Mouse (Mus musculus) CH12.LX (cell line): ENCODE measurements at regions not wholly inside any gene's neighbourhood (a gene's known extent, or its start where the extent isn't known, plus 50 kb on each side); places are given as distances from the start of the nearest gene placed in this dataset.

Source experiments
- DNase-seq: peaks from one replicate; pipeline ENCODE4 v3.0.0-alpha.2; 2013; ENCODE audit errors: extremely low read depth
- H3K27ac ChIP-seq: 2 replicates; pipeline ENCODE4 v1.5.1; 2012; ENCODE audit warnings: low read depth, mild to moderate bottlenecking, control low read depth, moderate library complexity; ENCODE audit not compliant: insufficient read depth
- H3K27me3 ChIP-seq: replicated peaks from 2 replicates; pipeline ENCODE3; 2012; ENCODE audit warnings: inconsistent platforms
- H3K36me3 ChIP-seq, 2 experiments: replicated peaks in 1 of 2; 2 replicates each; pipeline versions ENCODE3 to v1.6.1; 2012; ENCODE audit warnings: inconsistent platforms in 1 of 2, low read length in 1 of 2, mild to moderate bottlenecking in 1 of 2, mixed read lengths in 1 of 2, moderate library complexity in 1 of 2; ENCODE audit not compliant: control insufficient read depth in 1 of 2, insufficient read depth in 1 of 2
- H3K4me1 ChIP-seq, 2 experiments: 2 replicates each; pipeline ENCODE4 v1.6.1; 2012; ENCODE audit warnings: inconsistent platforms in 1 of 2, moderate library complexity in 1 of 2; ENCODE audit not compliant: insufficient read depth in 2 of 2, control insufficient read depth in 1 of 2
- H3K4me2 ChIP-seq: 2 replicates; pipeline ENCODE4 v1.6.1; 2012; ENCODE audit warnings: low read depth, mild to moderate bottlenecking, control low read depth; ENCODE audit not compliant: poor library complexity, insufficient read depth, severe bottlenecking
- H3K4me3 ChIP-seq, 3 experiments: fragments of 150-350 bp in 1 of 3; sonication (generic) in 1 of 3; replicated peaks in 1 of 3; 2 replicates each; pipeline versions ENCODE3 to v1.5.1; 2011 to 2012; ENCODE audit warnings: low read depth in 2 of 3, low read length in 2 of 3, mild to moderate bottlenecking in 2 of 3, moderate library complexity in 2 of 3, control low read depth in 1 of 3, improper control_type of control experiment in 1 of 3, inconsistent platforms in 1 of 3, mixed read lengths in 1 of 3; ENCODE audit not compliant: poor library complexity in 1 of 3
- H3K79me2 ChIP-seq: replicated peaks from 2 replicates; pipeline ENCODE4 v1.6.1; 2012; ENCODE audit warnings: mild to moderate bottlenecking, moderate library complexity; ENCODE audit not compliant: control insufficient read depth, poor library complexity, insufficient read depth, severe bottlenecking; ENCODE audit errors: extremely low read depth
- H3K9ac ChIP-seq: 2 replicates; pipeline ENCODE4 v1.6.1; 2012; ENCODE audit warnings: low read depth, mild to moderate bottlenecking, control low read depth, moderate library complexity; ENCODE audit not compliant: insufficient read depth
- H3K9me3 ChIP-seq: replicated peaks from 2 replicates; pipeline ENCODE3; 2012; ENCODE audit warnings: low read length, inconsistent platforms, mixed read lengths
- CHD2 ChIP-seq: IDR thresholded peaks from 2 replicates; pipeline ENCODE4 v1.6.1; 2011; ENCODE audit warnings: low read length, improper control_type of control experiment
- CTCF ChIP-seq, 2 experiments: IDR thresholded peaks in 1 of 2; conservative IDR thresholded peaks in 1 of 2; 2 replicates each; pipeline ENCODE4 v1.5.1; 2011 to 2012; ENCODE audit warnings: low read depth in 2 of 2, low read length in 2 of 2, improper control_type of control experiment in 1 of 2, inconsistent platforms in 1 of 2, mild to moderate bottlenecking in 1 of 2, moderate library complexity in 1 of 2
- JUND ChIP-seq: conservative IDR thresholded peaks from 2 replicates; pipeline ENCODE4 v1.6.1; 2011; ENCODE audit warnings: low read depth, low read length, improper control_type of control experiment
- MAFK ChIP-seq: IDR thresholded peaks from 2 replicates; pipeline ENCODE4 v1.6.1; 2011; ENCODE audit warnings: low read length, improper control_type of control experiment; ENCODE audit not compliant: insufficient replicate concordance
- NELFE ChIP-seq: IDR thresholded peaks from 2 replicates; pipeline ENCODE4 v1.6.1; 2011; ENCODE audit warnings: low read depth, low read length, improper control_type of control experiment
- RAD21 ChIP-seq: IDR thresholded peaks from 2 replicates; pipeline ENCODE4 v1.6.1; 2011; ENCODE audit warnings: low read depth, mild to moderate bottlenecking, low read length, improper control_type of control experiment, moderate library complexity
- SIN3A ChIP-seq: IDR thresholded peaks from 2 replicates; pipeline ENCODE4 v1.6.1; 2012; ENCODE audit warnings: low read length, improper control_type of control experiment, inconsistent platforms
- SMC3 ChIP-seq: IDR thresholded peaks from 2 replicates; pipeline ENCODE4 v1.6.1; 2011; ENCODE audit warnings: low read depth, low read length, improper control_type of control experiment
- UBTF ChIP-seq: IDR thresholded peaks from 2 replicates; pipeline ENCODE4 v1.6.1; 2012; ENCODE audit warnings: low read depth, mild to moderate bottlenecking, inconsistent platforms, low read length, improper control_type of control experiment, moderate library complexity
- dilution Hi-C: fragments of 300-500 bp; cut with MboI; formaldehyde crosslinking; loops from 2 replicates; pipeline ENCODE4 v1.14.3; 2020; ENCODE audit warnings: low sequenced_read_pairs; ENCODE audit not compliant: extremely low pct_unique_long_range_greater_than_20kb, extremely low pct_ligation_motif_present
- in situ Hi-C: fragments of 300-500 bp; cut with MboI; formaldehyde crosslinking; loops from 3 replicates; pipeline ENCODE4 v1.14.3; 2019; ENCODE audit warnings: low sequenced_read_pairs, low pct_ligation_motif_present, low pct_unique_long_range_greater_than_20kb, mixed read lengths

- TF ChIP-seq JUND, result no peak
- TF ChIP-seq CTCF (conservative IDR thresholded peaks at IDR 0.05 in 1 of 2, IDR thresholded peaks at IDR 0.05 in 1 of 2; ENCODE audit: low read depth in 2 of 2, low read length in 2 of 2), result no peak
- no peak for TF ChIP-seq UBTF
- TF ChIP-seq, all 38 proteins: peak for 0
- Histone ChIP-seq H3K79me2 (no peaks in the 10 kb centered on the region), H3K36me3 (no peaks in the 10 kb centered on the region), H3K27me3 (no peaks in the 10 kb centered on the region), H3K4me1 (no peaks in the 10 kb centered on the region), H3K27ac (no peak overlapping the region), H3K9me3 (no peaks in the 10 kb centered on the region), H3K9ac (no peak overlapping the region), H3K4me2 (no peak overlapping the region), H3K4me3 (no peak overlapping the region)
- no peak for DNase-seq
- dilution Hi-C loops, result no loop called here
- in situ Hi-C loops, result no loop called here
Observed at GRCm38 (mm10) chr12:30472743-30473472, 99.7 kb upstream of the Sntg2 start.

- Histone ChIP-seq H3K36me3 (no peaks in the 10 kb centered on the region), H3K4me2 (no peak overlapping the region), H3K9me3 (no peaks in the 10 kb centered on the region), H3K27me3 (no peaks in the 10 kb centered on the region), H3K9ac (no peak overlapping the region), H3K27ac (no peak overlapping the region), H3K79me2 (no peaks in the 10 kb centered on the region), H3K4me3 (no peak overlapping the region), H3K4me1 (peaks cover 0 to 6% of the 10 kb centered on the region in 2 experiments; a peak in 2 of 4 replicates)
- TF ChIP-seq CHD2 (no peak), CTCF (conservative IDR thresholded peaks at IDR 0.05 in 1 of 2, IDR thresholded peaks at IDR 0.05 in 1 of 2; ENCODE audit: low read depth in 2 of 2, low read length in 2 of 2) (peak in 1 of 2 experiments; percentile 12; a peak in 1 of 4 replicates)
- DNase-seq, result peak; percentile 24
- in situ Hi-C loops (no loop called here), dilution Hi-C loops (no loop called here)
Observed at GRCm38 (mm10) chr12:30467186-30467585, 94.0 kb upstream of the Sntg2 start.

- dilution Hi-C loops, result no loop called here
- no peak overlapping the region for H3K9ac ChIP-seq
- in situ Hi-C loops, result no loop called here
- no peaks in the 10 kb centered on the region for H3K79me2 ChIP-seq
- H3K27me3 ChIP-seq, result no peaks in the 10 kb centered on the region
- TF ChIP-seq MAFK, result no peak
- TF ChIP-seq SMC3, result peak; percentile 70
- TF ChIP-seq SIN3A, result no peak
- TF ChIP-seq NELFE, result no peak
- peak; percentile 43 for TF ChIP-seq RAD21
- peak in 1 of 2 experiments; percentile 61; a peak in 3 of 4 replicates for TF ChIP-seq CTCF (conservative IDR thresholded peaks at IDR 0.05 in 1 of 2, IDR thresholded peaks at IDR 0.05 in 1 of 2; ENCODE audit: low read depth in 2 of 2, low read length in 2 of 2)
- H3K36me3 ChIP-seq, result no peaks in the 10 kb centered on the region
- no peak overlapping the region for H3K27ac ChIP-seq
- no peak overlapping the region for H3K4me2 ChIP-seq
- peak; percentile 11 for DNase-seq
- no peaks in the 10 kb centered on the region for H3K9me3 ChIP-seq
- no peak overlapping the region for H3K4me3 ChIP-seq
- H3K4me1 ChIP-seq, result no peaks in the 10 kb centered on the region
Observed at GRCm38 (mm10) chr12:30450614-30451013, 77.4 kb upstream of the Sntg2 start.
